Mouse (Mus musculus) hindbrain, embryonic 16.5 days (tissue): ENCODE results near the gene Pknox2. TPM values are rescaled to one million over a fixed set of nuclear protein-coding genes. Genes with fewer than 3 reads are reported as not detected.

Source experiments
- ATAC-seq: fragments of 200-750 bp; cut with Nextera tagmentation; 2 replicates; pipeline ENCODE4 v1.8.0; 2017; ENCODE audit warnings: moderate TSS enrichment, moderate library complexity
- H3K27ac ChIP-seq: fragments of 300-500 bp; sonication (generic); 2 replicates; pipeline ENCODE4 v1.5.1; 2014; ENCODE audit warnings: low read depth, mild to moderate bottlenecking, control low read depth, low read length, moderate library complexity
- H3K27me3 ChIP-seq: fragments of 300-500 bp; sonication (generic); replicated peaks from 2 replicates; pipeline ENCODE4 v1.6.1; 2014; ENCODE audit warnings: low read length; ENCODE audit not compliant: control insufficient read depth, insufficient read depth
- H3K36me3 ChIP-seq: fragments of 300-500 bp; sonication (generic); 2 replicates; pipeline ENCODE4 v1.6.1; 2014; ENCODE audit warnings: mild to moderate bottlenecking, low read length, moderate library complexity, mixed read lengths; ENCODE audit not compliant: control insufficient read depth, insufficient read depth
- H3K4me1 ChIP-seq: fragments of 300-500 bp; sonication (generic); 2 replicates; pipeline ENCODE4 v1.6.1; 2014; ENCODE audit warnings: low read depth, low read length; ENCODE audit not compliant: control insufficient read depth, insufficient read depth
- H3K4me2 ChIP-seq: fragments of 300-500 bp; sonication (generic); 2 replicates; pipeline ENCODE4 v1.6.1; 2014; ENCODE audit warnings: mild to moderate bottlenecking, low read length, control low read depth, moderate library complexity
- H3K4me3 ChIP-seq: fragments of 300-500 bp; sonication (generic); 2 replicates; pipeline ENCODE4 v1.5.1; 2014; ENCODE audit warnings: mild to moderate bottlenecking, low read length, control low read depth, moderate library complexity
- H3K9ac ChIP-seq: fragments of 300-500 bp; sonication (generic); 2 replicates; pipeline ENCODE4 v1.6.1; 2014; ENCODE audit warnings: low read depth, mild to moderate bottlenecking, control low read depth, low read length, moderate library complexity
- H3K9me3 ChIP-seq: fragments of 300-500 bp; sonication (generic); 2 replicates; pipeline ENCODE4 v1.6.1; 2014; ENCODE audit warnings: mild to moderate bottlenecking, low read length, moderate library complexity; ENCODE audit not compliant: control insufficient read depth
- WGBS: fragments of 180-500 bp; shearing (Covaris S2); extraction: QIAGEN DNeasy Blood & Tissue Kit; methylation state at CpG from one replicate; pipeline ENCODE4 v1.1.7; 2014; 5-methylcytosine and 5-hydroxymethylcytosine counted together
- polyA plus RNA-seq: library from polyadenylated mRNA; unstranded; fragments of >200 nt; fragmentation: Nextera tagmentation; extraction: Ambion mirVana; gene quantifications from 2 replicates; pipeline ENCODE4 v1.2.1, GENCODE M21; 2015

The Pknox2 gene
- polyA plus RNA-seq, 1 experiment from 2014 or later, result 32.2 TPM

DNA sequence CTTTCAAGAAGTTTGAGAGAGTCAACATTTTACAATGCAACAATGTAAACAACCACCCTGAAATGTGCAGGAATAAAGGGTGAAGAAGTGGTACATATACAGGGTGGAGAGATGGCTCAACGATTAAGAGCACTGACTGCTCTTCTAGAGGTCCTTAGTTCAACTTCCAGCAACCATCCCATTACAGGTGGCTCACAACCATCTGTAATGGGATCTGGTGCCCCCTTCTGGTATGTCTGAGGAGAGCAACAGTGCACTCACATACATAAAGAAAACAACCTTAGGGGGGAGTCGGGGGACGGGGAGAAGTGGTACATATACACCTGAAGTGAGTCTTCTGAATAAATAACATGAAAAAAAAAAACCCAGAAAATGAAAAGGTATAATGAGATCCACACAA, 262.0 kb downstream of the Pknox2 start:
- 72% methylated on average over 3 of the region's 3 CpGs for WGBS
- Histone ChIP-seq H3K4me2 (no peak overlapping the region), H3K27me3 (no peaks in the 10 kb centered on the region), H3K9me3 (no peaks in the 10 kb centered on the region), H3K9ac (no peak overlapping the region), H3K4me1 (peaks cover 11% of the 10 kb centered on the region), H3K36me3 (no peaks in the 10 kb centered on the region), H3K27ac (no peak overlapping the region), H3K4me3 (no peak overlapping the region)
- no peak for ATAC-seq

DNA sequence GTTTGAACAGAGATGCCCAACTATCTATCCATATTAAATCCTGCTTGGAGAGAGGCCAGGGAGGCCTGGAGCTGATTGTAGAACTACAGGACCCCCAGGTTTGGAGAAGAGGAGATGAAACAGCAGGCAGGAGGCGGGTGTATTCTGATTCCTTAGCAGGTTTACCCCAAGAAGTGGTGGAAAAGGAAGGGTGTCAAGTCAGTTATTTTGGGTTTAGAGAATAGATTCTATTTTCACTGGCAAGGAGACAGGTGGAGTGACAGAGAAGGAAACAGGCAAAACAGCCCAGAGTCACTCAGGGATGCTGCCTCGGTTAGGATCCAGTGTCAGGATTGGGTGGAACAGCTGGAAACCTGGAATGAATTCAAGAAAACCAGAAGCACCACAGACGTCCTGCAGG, 263.6 kb downstream of the Pknox2 start:
- no peak overlapping the region for H3K9ac ChIP-seq
- H3K4me2 ChIP-seq, result no peak overlapping the region
- H3K4me3 ChIP-seq, result no peak overlapping the region
- no peaks in the 10 kb centered on the region for H3K27me3 ChIP-seq
- no peaks in the 10 kb centered on the region for H3K9me3 ChIP-seq
- peaks cover 11% of the 10 kb centered on the region for H3K4me1 ChIP-seq
- H3K27ac ChIP-seq, result no peak overlapping the region
- 78% methylated on average over 3 of the region's 3 CpGs for WGBS
- peaks cover 11% of the 10 kb centered on the region for H3K36me3 ChIP-seq
- no peak for ATAC-seq

DNA sequence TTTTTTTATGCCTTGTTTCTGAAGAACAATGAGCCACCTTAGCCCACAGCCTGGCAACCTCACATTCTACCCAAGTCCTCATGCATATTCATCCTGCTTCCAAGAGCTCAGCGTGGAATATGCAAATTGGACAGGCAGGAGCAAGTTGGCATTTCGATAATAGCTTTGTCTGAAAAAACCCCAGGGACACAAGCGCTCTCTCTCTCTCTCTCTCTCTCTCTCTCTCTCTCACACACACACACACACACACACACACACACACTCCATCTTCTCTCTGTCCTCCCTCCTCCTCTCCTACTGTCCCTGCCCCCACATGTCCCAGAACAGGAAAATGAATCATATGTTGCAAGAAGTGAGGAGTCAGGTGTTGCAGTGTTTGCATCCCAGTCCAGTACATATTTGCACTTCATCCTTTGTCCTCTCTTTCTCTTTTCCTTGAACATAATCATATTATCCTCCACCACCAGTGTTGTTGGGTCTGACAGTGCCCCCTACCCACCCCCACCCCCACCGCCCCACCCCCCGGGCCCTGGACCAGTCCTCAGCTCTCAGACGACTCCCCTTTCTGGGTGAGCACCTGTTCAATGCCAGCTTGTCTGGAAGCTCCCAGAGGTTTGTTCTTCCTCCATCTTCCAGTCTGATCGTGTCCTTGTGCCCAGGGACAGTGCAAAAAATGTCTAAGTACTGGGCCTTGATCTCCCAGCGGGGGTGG, 265.0 kb downstream of the Pknox2 start:
- Histone ChIP-seq H3K9ac (no peak overlapping the region), H3K4me2 (no peak overlapping the region)

DNA sequence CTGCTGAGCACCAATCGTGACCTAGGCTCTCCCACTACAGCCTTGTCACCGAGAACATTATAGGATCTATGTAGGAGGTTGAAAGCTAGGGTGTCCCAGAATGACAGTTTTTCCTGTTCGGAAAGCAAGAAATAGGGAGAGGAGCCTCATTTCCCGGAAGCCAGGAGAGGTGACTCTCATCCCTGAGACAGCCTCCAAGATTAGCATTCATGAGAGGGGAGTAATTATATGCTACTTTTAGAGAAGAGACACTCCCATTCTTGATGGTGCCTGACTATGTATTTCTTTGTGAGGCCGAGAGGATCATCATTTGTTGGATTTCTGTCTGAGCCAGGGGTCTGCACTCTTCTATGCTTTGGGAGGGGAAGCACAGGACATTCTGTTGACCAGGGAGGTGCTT, 265.6 kb downstream of the Pknox2 start:
- peaks cover 11% of the 10 kb centered on the region for H3K4me1 ChIP-seq
- H3K27me3 ChIP-seq, result no peaks in the 10 kb centered on the region
- WGBS, result 36% methylated on average over 5 of the region's 5 CpGs
- ATAC-seq, result peak; percentile 41
- H3K9ac ChIP-seq, result no peak overlapping the region
- H3K4me2 ChIP-seq, result no peak overlapping the region
- peak overlapping the region; percentile 63 for H3K27ac ChIP-seq
- H3K36me3 ChIP-seq, result peaks cover 18% of the 10 kb centered on the region
- H3K9me3 ChIP-seq, result no peaks in the 10 kb centered on the region
- H3K4me3 ChIP-seq, result no peak overlapping the region

More for the DNA sequence above, 265.0 kb downstream of the Pknox2 start:
- no peak overlapping the region for H3K4me3 ChIP-seq
- H3K4me1 ChIP-seq, result peaks cover 11% of the 10 kb centered on the region
- peak overlapping the region; percentile 63 for H3K27ac ChIP-seq
- 29% methylated on average over 8 of the region's 8 CpGs for WGBS
- no peaks in the 10 kb centered on the region for H3K9me3 ChIP-seq
- H3K27me3 ChIP-seq, result no peaks in the 10 kb centered on the region
- H3K36me3 ChIP-seq, result peaks cover 18% of the 10 kb centered on the region
- peak; percentile 88 for ATAC-seq

DNA sequence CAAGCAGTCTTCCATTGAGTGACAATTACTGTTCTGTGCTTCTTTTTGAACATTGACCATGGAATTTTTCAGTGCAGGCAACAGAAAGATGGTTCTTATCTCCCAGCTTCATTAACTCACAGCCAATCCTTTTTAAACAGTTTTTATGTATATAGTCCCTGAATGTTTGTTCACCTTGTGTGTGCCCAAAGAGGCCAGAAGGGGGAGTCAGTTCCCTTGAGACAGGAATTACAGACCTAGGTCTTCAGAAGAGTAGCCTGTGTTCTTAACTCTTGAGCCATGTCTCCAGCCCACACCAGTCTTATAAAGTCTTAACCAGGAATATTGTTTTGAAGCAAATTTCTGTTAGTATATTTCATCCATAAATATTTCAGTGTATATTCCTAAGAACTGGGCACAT, 270.4 kb downstream of the Pknox2 start:
- H3K27me3 ChIP-seq, result no peaks in the 10 kb centered on the region
- H3K4me1 ChIP-seq, result peaks cover 5% of the 10 kb centered on the region
- no peak overlapping the region for H3K9ac ChIP-seq
- H3K36me3 ChIP-seq, result peaks cover 32% of the 10 kb centered on the region
- no peak overlapping the region for H3K27ac ChIP-seq
- no peak overlapping the region for H3K4me2 ChIP-seq
- no peaks in the 10 kb centered on the region for H3K9me3 ChIP-seq
- ATAC-seq, result no peak
- no peak overlapping the region for H3K4me3 ChIP-seq

DNA sequence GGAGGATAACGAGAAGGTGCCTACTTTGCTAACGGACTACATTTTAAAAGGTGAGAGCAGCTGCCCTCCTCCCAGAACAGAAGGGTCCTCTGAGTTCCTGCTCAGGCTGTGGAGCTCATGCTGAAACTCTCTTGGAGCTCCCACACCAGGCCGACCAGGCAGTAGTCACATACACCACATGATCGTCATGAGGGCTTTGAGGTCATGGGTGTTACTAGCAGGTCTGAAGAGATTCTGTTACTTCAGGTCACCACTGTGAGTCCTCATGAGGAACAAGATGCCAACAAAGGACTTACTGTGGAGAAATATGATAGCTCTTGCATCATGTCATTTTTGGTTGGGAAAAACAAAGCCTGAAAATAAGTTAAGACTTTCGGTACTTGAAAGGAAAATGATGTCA, 270.9 kb downstream of the Pknox2 start:
- Histone ChIP-seq H3K36me3 (peaks cover 34% of the 10 kb centered on the region), H3K4me1 (peaks cover under 1% of the 10 kb centered on the region; the same call in 1 of the 2 replicates), H3K4me3 (no peak overlapping the region), H3K9ac (no peak overlapping the region), H3K4me2 (no peak overlapping the region), H3K9me3 (no peaks in the 10 kb centered on the region), H3K27me3 (no peaks in the 10 kb centered on the region), H3K27ac (no peak overlapping the region)
- WGBS, result 91% methylated on average over 5 of the region's 5 CpGs
- ATAC-seq, result no peak

DNA sequence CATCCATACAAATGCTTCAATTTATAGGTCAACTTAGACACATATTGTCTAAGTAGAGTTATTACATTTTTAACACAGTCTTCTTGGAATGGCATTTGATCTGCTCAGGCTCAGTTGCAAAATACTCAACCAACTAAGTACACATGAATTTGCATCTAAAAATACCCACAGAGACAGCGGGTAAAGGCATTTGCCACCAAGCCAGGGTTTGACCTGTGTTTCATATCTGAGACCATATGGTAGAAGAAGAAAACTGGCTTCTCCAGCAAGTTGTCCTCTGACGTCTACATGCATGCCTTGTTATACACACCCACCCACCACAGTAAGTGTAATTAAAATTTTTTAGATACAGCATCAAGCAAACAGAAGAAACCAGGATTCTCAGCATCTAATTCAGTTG, 273.4 kb downstream of the Pknox2 start:
- Histone ChIP-seq H3K4me2 (no peak overlapping the region), H3K9me3 (no peaks in the 10 kb centered on the region), H3K4me1 (no peaks in the 10 kb centered on the region), H3K4me3 (no peak overlapping the region), H3K9ac (no peak overlapping the region), H3K36me3 (peaks cover 34% of the 10 kb centered on the region), H3K27ac (no peak overlapping the region), H3K27me3 (no peaks in the 10 kb centered on the region)
- no peak for ATAC-seq
- 88% methylated on average over 2 of the region's 2 CpGs for WGBS

DNA sequence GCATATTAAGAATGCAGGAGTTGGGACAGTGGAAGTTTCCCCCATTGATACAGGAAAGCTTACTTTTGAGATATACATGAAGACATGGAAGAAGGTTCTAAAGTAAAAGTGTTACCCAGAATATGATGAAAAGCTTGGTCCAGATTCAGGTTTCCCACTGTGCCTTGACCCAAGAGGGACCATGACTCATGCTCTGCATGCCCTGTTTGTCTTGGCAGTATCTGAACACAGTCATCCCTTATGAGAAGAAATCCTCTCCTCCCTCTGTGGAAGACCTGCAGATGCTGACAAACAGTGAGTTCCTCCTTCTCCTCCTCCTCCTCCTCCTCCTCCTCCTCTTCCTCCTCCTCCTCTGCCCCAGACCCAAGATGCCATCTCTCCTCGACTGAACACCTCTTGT, 276.9 kb downstream of the Pknox2 start:
- H3K4me1 ChIP-seq, result no peaks in the 10 kb centered on the region
- no peak overlapping the region for H3K4me3 ChIP-seq
- no peak overlapping the region for H3K4me2 ChIP-seq
- no peaks in the 10 kb centered on the region for H3K9me3 ChIP-seq
- H3K9ac ChIP-seq, result no peak overlapping the region
- WGBS, result 55% methylated on average over 1 of the region's 1 CpGs
- H3K27ac ChIP-seq, result no peak overlapping the region
- H3K36me3 ChIP-seq, result peaks cover 36% of the 10 kb centered on the region
- ATAC-seq, result no peak
- H3K27me3 ChIP-seq, result no peaks in the 10 kb centered on the region

DNA sequence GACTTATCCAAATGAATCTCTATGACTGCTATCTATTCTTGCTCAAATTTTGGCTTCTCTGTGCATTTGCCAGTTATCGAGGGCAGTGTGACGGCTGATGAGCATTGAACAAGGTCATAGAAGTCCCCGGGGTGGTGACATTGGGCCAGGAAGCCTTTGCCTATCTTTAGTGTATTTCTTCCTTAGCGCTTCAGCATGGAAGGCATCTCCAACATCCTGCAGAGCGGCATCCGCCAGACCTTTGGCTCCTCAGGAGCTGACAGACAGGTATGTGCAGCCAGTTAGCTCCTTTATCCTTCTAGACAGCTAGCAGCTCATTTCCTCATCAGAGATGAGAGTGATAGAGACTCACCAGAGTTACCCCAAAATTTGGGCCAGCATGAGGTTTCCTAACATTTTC, 278.5 kb downstream of the Pknox2 start:
- WGBS, result 95% methylated on average over 6 of the region's 6 CpGs
- Histone ChIP-seq H3K4me1 (no peaks in the 10 kb centered on the region), H3K4me2 (no peak overlapping the region), H3K9ac (no peak overlapping the region), H3K9me3 (no peaks in the 10 kb centered on the region), H3K27me3 (no peaks in the 10 kb centered on the region), H3K4me3 (no peak overlapping the region), H3K36me3 (peaks cover 34% of the 10 kb centered on the region), H3K27ac (no peak overlapping the region)
- ATAC-seq, result no peak
